Mouse (Mus musculus): Measurements from ENCODE around the gene Hoxb8. TPM values are rescaled to one million over a fixed set of nuclear protein-coding genes. Genes with fewer than 3 reads are reported as not detected.

Gene Hoxb8
- total RNA-seq, 4 experiments from 2014 or later = 0.11 to 0.19 TPM; not detected in 2

DNA sequence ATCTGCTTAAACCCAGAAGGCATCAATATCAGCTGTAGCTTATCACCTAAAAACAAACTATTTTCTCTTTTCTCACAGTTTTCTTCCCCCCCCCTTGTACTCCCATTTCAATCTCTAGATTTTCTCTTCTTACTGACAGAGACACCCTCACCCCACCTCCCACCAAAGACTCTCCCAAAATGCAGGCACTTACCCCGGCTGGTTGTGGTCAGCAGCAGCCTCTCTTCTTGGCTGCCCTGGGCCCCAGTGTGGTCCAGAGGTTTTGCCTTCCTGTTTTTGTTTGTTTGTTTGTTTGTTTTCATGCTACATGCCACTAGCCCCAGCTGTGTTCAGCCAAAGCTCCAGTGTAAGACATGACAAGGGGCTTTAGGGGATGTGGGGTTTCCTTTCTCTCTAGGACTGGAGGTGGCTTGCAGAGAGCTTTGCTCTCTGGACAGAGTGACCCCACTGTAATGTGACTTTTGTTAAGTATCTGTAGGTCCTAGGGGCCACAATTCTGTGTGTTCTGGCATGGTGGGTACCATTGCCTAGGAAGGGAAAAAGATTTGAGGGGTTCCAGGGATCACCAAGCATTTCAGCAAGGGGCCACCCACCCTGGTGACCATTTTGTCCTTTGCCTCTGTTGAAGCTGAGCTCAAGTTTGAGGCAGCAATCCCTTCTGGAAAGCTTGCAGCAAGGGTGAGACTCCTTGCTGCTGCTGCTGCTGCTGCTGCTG lies 13.5 kb upstream of the Hoxb8 start:
- DNase-seq (ENCODE audit: low spot score in 2 of 2) = no peak

DNA sequence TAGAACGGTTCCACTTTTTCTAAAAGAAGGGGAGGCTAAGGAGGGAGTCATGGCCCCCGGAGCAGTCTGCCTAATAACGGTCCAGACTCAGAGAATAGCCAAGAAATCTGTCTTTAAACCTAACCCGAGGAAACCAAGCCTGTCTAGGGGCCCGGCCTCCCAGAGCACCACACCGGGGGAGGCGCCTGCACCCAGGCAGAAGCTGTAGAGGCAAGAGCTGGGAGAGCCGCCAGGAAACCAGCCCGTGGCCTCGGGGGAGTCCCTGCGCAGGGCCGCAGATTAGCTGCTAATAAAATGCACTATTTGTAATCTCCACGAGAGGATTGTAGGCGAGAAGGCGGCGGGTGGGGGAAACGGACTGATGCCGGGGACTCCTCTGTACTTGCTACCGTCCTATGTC lies 11.8 kb upstream of the Hoxb8 start:
- DNase-seq (ENCODE audit: low spot score in 2 of 2) = no peak

DNA sequence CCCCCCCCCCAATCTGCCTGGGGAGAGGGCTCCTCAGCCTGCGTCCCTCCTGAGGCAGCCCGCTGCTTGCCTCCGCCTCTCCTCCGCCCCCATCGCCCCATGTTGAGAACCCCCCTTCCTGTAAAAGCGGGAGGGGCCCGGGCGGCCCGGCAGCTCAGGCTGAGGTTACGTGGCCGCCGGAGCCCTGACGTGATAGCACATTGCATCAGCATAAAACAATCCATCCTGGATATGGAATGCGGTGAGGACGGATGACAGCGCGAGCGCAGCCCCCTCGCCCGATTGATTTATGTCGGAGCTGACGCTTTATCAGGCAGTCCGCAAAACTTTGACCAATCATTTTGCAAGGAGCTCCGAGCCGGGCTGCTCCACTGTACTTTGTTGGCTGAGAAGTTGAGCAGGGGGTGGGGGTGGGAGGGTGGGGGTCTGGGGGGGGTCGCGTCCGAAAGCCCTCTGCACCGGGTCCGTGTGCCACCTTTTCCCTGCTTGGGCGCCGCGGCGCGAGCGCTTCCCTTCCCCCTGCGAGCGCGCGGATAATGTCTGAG lies 10.6 kb upstream of the Hoxb8 start, which contains the start of gene Hoxb9:
Hoxb9 (plus strand) TSS at position 462 of the 545 bp plus-strand sequence.
- no peak for DNase-seq (ENCODE audit: low spot score in 2 of 2)

DNA sequence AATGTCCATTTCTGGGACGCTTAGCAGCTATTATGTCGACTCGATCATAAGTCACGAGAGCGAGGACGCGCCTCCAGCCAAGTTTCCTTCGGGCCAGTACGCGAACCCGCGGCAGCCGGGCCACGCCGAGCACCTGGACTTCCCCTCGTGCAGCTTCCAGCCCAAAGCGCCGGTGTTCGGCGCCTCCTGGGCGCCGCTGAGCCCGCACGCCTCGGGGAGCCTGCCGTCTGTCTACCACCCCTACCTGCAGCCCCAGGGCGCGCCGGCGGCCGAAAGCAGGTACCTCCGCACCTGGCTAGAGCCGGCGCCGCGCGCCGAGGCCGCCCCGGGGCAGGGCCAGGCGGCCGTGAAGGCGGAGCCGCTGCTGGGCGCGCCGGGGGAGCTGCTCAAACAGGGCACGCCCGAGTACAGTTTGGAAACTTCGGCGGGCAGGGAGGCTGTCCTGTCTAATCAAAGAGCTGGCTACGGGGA lies 10.1 kb upstream of the Hoxb8 start:
- no peak for DNase-seq (ENCODE audit: low spot score in 2 of 2)

DNA sequence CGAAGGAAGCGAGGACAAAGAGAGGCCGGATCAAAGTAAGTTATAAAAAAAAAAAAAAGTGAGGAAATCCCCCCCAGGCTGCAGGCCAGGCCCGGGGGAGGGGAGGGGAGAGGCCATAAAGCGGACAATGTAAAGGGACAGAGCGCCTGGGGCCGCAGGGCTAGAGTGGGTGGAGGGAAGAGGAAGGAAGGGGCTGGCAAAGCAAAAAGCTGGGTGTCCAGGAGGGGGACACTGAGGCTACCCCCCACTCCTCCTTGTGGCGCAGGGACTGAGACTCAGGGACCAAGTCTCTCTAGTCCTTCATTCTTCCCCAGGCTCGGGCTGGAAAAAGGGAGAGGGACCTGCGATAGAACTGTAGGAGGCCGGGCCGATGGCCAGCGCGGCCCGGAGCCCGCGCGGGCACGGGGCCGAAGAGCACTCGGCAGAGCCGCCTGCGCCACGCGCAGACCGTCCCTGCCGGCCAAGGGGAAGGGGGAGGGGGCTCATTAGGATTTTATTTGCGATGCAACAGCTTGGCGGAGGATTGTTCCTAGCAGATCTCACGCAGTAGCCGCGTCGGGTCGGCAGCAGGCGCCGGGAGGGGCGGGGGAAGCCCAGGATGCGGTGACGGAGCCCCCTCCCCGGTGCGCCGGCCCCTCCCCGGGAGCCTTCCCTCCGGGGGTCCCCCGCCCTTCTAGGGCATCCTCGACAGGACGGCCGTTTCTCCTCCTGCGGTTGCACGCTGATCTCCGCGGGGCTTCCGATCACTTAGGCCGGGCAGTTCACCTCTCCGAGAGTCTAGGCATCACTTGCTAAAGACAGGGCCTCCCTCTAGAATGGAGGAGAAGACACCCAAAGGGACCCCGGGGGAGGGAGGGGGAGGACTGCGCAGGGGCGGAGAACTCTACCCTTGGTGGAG lies 9.4 kb upstream of the Hoxb8 start:
- DNase-seq (ENCODE audit: low spot score in 2 of 2) = no peak

DNA sequence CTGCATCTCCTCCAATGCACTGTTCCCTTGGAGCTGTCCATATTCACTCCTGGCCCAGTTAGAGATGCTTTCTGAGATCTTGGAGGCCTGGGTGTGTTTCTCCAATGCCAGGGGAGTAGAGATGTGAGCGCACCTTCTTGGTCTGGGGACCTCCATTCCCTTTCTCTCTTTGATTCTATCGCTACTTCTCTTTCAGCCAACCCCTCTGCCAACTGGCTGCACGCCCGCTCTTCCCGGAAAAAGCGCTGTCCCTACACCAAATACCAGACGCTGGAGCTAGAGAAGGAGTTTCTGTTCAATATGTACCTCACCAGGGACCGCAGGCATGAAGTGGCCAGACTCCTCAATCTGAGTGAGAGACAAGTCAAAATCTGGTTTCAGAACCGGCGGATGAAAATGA lies 7.3 kb upstream of the Hoxb8 start:
- DNase-seq (ENCODE audit: low spot score in 2 of 2) = no peak

DNA sequence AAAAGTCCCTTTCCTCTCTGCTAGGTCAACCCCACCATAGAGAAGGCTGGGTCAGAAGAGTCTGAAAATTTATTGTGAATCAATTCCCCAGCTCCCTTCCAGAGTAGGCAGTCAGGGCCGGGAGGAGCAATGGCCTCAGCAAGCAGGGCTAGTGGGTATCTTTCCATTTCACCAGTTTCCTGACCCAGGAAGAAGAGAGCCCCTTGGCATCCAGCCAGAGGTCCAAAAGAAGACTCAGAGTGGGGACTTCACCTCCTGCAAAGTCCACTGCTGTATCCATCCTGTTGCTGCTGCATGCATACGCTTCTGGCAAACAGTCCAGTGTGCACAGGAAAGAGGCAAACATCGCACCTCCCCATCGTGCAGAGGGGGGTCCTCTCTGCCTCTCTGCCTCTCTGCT lies 5.8 kb upstream of the Hoxb8 start:
- DNase-seq (ENCODE audit: low spot score in 2 of 2) = no peak

DNA sequence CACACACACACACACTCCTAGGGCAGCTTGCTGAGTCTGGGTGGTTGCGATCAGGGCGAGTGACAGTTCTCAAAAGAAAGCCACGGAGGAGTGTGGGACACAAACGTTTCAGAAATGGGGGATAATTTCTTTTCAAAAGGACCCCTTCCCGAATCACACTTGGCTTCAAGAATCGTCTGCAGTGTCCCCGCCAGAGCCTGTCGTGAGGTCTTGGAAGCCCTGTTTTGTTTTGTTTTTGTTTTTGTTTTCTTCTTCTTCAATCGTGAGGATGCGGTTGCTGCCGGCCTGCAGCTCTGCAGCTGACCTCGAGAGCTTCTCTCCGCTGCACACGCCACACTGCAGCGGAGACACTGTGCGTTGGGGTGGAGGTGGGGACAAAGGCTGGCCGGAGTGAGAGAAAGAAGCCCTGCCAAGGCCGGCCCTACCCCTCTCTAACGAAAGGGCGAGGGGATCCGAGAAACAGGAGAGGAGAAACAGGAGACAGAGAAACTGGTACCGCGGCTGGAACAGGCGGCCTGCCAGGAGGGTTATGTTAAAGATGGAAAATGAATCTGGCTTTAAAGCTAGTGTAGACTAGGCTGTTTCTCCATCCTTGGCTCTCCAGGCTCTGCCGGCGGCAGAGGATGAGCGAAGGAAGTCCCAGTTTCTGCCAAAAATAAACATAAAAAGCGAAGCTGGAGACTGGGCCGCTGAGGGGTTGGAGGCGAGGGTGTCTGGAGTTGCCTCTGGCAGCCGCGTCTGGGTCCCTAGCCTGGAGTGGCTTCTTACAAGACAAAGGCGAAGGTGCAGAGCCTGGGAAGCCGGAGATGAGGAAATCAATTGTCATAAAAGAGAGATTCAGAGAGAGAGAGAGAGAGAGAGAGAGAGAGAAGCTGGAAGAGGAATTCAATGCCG lies 4.3 kb upstream of the Hoxb8 start:
- DNase-seq (ENCODE audit: low spot score in 2 of 2) = no peak

DNA sequence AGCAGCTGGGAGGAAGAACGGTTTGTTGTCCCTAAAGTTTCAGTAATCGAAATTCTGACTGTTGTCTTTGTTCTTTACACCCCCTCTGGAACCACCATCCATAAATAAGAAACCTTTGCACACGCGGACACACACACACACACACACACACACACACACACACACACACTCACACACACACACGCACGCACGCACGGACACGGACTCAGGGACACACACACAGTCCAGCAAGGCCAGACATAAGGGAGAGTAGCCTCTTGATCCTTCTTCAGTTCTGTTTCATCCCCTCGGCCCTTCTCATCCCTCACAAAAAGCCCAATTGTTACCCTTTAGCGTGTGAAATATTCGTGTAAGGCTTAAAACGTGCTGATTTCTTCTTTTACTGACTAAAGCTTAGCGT lies 3.4 kb upstream of the Hoxb8 start:
- DNase-seq (ENCODE audit: low spot score in 2 of 2) = no peak

DNA sequence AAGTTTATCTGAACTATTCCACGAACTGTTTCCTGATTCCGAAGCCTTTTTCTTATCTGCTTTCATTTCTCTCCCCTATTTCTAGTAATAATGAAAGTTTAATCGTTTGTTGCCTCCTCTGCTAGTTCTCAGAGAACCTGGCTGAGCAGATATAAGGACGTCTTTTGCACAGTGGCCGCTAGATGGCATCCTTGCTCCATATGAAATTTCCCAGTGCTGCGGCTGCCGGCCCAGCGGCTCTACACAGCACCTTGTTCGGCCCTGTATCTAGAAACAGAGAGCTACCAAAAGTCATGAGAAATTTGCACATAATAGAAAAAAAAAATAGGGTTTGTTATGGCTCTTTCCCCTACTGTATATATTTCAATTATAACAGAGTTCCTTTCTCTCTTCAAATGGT lies 2.9 kb upstream of the Hoxb8 start:
- DNase-seq (ENCODE audit: low spot score in 2 of 2) = peak; percentile 35 to 59

DNA sequence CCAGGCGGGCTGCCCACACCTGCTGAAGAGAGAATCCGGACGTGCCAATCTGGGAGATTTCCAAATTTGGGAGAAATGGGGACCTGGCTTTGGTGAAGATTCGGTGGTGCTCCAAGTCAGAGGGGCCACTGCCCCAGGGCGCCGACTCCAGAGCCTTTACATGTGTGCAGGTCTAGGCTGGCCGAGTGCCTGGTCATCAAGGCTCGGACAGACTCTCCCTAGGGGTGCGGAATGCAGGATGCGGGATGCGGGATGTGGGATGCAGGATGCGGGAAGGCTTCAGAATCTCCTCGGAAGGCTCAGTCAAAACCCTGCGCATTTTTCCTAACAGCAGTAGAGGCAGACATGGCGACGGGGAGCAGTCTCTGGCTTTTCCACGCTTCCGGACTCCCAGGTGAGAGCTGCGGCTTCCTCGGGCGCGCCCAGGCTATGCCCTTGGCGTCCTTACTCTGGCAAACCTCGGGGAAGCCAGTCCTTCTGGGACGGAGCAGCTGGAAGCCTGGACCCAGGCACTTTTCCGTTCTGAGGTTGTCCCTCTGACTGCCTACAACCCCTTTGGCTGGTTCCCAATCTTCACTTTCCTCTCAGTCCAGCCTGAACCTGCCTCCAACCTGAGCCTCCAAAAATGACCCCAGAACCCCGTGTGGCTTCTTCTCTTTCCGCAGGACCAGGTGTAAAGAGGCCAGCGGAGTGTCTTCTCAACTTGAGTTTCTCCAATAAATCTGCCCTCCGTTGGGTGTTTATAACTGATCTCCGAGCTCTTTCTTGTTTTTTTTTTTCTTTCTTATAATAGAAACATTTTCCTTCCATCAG lies 2.1 kb upstream of the Hoxb8 start:
- no peak for DNase-seq (ENCODE audit: low spot score in 2 of 2)

DNA sequence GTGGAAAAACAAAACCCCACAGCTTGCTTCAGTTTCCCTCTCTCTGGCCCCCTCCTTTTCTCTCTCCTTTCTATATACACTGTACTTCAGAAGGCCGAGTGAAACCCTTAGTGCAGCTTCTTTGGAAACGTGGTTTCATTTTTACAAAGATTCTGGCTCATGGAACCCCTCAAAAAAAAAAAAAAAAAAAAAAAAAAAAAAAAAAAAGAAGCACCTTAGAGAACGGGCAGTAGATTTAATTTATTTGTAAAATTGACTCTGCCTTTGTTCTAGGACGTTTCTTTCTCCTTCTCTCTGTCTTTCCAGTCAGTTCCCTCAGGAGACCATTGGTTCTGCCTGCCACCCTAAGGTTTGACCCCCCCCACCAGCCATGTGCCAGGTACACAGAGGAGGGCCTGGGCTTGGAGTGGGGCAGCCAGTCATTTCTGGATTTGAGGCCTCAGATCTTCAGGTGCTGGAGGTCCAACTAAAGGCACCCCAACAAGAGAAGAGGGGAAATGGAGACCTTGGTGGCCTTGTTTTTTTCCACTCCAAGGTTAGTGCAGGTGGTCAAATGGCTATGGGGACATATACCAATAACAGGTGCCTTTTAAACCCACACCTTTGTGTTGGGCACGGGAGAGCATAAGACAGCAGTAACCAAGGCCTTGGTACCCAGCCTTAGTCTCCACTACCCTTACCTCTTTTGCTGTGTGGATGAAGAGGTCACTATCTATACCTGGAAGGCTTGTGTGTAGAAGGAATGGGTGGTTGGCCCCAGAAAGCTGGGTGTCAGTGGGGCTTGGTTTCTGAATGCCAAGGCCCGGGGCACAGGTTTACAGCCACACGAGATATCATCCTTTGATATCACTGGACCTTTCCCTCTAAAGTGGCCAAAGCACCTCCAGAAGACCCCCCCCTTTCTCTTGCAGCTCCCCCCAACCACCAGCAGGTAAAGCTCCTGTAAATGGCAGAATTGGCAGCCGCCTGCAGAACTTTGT lies 1.0 kb upstream of the Hoxb8 start:
- DNase-seq (ENCODE audit: low spot score in 2 of 2) = no peak

DNA sequence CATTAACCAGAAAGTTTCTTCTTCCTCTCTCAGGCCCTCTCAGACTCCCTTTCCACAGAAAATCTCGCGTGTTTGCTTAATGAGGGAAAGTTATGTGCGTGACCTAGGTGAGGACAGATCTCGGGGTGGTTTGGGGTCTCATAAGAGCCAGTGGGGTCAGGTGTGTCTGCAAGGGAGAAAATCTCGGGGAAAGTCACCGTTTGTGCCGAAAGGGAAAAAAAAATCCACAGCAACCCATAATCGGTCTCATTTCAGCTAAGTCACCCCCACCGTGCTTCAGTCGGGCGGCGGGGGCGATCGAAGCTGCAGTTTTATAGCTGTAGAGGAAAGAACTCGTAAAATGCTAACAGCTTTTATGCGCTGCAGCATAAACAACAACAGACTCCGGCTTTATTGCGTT lies 309 bp upstream of the Hoxb8 start:
- no peak for DNase-seq (ENCODE audit: low spot score in 2 of 2)

DNA sequence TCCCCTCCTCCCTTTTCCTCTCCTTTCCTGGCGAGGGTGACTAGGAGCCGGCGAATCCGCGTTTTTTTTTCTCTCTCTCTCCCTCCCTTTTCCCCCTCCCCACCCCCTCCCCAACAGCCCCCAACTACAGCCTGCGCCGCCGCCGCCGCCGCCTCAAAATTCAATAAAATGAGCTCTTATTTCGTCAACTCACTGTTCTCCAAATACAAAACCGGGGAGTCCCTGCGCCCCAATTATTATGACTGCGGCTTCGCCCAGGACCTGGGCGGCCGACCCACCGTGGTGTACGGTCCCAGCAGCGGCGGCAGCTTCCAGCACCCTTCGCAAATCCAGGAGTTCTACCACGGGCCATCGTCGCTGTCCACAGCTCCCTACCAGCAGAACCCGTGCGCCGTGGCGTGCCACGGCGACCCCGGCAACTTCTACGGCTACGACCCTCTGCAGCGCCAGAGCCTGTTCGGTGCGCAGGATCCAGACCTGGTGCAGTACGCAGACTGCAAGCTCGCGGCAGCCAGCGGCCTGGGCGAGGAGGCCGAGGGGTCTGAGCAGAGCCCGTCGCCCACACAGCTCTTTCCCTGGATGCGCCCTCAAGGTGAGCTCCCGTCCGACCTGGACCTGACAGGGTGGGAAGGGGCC lies 1.2 kb downstream of the Hoxb8 start:
- DNase-seq (ENCODE audit: low spot score in 2 of 2) = no peak

DNA sequence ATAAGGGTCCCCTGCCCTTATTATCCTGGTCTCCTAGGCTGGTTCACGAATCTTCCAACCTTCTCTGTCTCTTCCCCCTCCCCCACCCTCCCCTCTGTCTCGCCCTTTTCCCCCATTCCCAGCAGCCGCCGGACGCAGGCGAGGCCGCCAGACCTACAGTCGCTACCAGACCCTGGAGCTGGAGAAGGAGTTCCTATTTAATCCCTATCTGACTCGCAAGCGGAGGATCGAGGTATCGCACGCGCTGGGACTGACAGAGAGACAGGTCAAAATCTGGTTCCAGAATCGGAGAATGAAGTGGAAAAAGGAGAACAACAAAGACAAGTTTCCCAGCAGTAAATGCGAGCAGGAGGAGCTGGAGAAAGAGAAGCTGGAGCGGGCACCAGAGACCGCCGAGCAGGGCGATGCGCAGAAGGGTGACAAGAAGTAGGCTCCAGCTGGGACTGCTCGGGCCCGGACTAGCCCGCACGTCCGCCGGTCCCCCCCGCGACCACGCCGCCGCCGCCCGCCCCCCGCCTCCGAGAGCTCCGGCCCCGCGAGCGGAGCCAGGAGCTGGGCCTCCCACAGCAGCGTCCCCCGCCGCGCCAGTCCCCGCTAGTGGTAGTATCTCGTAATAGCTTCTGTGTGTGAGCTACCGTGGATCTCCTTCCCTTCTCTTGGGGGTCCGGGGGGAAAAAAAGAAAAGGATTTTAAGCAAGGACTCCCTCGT lies 2.5 kb downstream of the Hoxb8 start:
- no peak for DNase-seq (ENCODE audit: low spot score in 2 of 2)

DNA sequence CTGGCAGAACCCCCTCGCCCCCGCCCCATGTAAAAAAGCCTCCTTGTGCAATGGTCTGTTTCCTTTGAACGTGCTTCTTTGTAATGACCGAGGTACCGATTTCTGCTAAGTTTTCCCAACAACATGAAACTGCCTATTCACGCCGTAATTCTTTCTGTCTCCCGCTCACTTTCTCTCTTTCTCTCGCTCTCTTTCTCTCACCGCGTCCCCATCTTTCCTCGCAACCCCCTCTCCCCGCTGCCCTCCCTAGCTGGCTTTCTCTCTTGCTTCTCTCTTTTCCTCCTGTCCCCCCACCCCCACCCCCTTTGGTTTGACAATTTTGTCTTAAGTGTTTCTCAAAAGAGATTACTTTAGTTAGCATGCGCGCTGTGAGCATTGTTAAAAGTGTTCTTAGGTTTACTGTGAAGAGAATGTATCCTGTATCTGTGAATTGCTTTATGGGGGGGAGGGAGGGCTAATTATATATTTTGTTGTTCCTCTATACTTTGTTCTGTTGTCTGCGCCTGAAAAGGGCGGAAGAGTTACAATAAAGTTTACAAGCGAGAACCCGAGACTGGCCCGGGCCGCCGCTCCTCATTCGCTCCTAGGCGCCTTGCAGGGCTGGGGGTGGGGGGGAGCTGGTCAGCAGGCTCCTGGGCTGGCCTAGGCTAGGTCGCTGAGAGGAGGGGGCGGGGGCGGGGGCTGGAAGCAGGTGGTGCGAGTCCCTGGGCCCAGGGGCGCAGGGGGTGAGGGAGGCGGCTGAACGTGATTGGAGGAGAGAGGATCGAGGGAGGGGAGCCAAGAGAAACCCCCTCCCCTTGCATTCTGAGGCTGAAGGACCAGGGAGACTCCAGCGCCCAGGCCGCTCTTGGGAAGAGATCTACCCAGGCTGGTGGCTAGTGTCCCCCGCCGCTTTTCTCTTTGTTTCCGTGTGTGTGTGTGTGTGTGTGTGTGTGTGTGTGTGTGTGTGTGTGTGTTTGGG lies 3.3 kb downstream of the Hoxb8 start:
- DNase-seq (ENCODE audit: low spot score in 2 of 2) = no peak
